Mouse (Mus musculus) kidney, adult 2 months (tissue): ENCODE measurements around the gene Lrrfip1.

ENCODE experiments used
- CTCF ChIP-seq: fragments of 200-500 bp; conservative IDR thresholded peaks from 2 replicates; pipeline ENCODE4 v1.5.1; 2011; ENCODE audit warnings: low read depth, mild to moderate bottlenecking, control low read depth, low read length, moderate library complexity, mixed read lengths; ENCODE audit not compliant: insufficient read depth, insufficient read length
- POLR2A ChIP-seq: fragments of 200-500 bp; IDR thresholded peaks from one replicate; pipeline ENCODE4 v1.6.1; 2011; ENCODE audit warnings: low read depth, low read length, control low read depth

DNA sequence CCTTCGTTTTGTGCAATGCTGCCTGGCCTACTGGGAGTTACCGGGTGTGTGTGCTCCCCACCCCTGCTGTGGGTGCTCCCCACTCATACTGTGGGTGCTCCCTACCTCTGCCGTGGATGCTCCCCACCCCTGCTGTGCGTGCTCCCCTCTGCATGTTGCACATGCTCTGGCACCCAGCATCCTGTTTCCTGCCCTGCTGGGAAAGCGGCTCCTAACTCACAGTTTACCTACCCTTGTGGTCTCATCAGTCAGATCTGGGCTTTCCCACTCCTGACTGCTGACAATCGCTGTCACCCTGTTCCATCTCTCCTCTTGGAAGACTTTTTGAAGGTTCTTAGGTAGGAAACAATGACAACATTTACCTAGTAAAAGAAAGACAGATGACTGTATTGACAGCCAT lies 91.9 kb downstream of the Lrrfip1 start:
- TF ChIP-seq CTCF (no peak), POLR2A (no peak)
